9 mouse cellular contexts compared by ENCODE assay signal in the genomic region with DNA sequence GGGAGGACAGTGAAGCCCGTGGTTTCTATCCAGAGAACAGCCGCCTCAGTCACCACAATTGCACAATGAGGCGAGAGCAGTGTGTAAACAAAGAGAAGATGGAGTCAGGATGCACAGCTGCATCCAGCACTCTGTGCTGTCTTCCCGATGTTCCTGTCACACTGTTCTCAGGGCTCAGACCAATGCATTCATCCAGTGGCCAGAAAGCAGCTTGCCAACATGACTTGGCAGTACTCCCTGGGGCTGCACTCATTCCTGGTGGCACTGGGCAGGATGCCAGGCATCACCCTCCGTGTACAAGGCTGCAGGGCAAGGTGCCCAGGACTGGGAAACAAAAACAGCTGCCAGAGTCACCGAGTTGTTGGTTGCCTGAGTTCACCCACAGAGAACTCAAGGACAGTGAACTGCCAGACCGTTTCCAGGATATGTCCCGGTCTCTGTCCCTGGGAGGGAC.
DNase-seq lines count a peak whose midpoint lies in the region; ATAC-seq and TF ChIP-seq lines count a peak whose summit lies in the region.
"Had no signal": no experiment of that assay in that cellular context is flagged by ENCODE, and none has a peak within 500 bp of the region (broad histone marks: within the 10 kb centered on the region; RNA-seq: fewer than 3 reads in every experiment).

No protein-coding gene starts in this region.

- H3K4me1 ChIP-seq in neural tube, embryonic 13.5 days (replicated peaks) = no peaks in the 10 kb centered on the region; the same call in 1 of the 2 replicates
- H3K4me1 ChIP-seq in heart, embryonic 16.5 days (ENCODE audit: control insufficient read depth, insufficient read depth, low read length) = peaks cover 11% of the 10 kb centered on the region
- H3K4me1 ChIP-seq in midbrain, embryonic 16.5 days (ENCODE audit: control insufficient read depth, insufficient read depth, low read length) = no peaks in the 10 kb centered on the region
- H3K4me1 ChIP-seq in testis, adult 2 months (ENCODE audit: control insufficient read depth, insufficient read depth, low read length) = no peaks in the 10 kb centered on the region
- H3K4me1 ChIP-seq in intestine, postnatal 0 days (replicated peaks; ENCODE audit: control insufficient read depth, insufficient read depth, low read length) = no peaks in the 10 kb centered on the region
- H3K4me1 ChIP-seq: liver, embryonic 13.5 days had no signal

- no peak for DNase-seq in neural tube, embryonic 10.5 days (ENCODE audit: extremely low spot score, low spot score)
- peak; percentile 82 to 93 for DNase-seq in cerebellum, postnatal 4 days (ENCODE audit: low spot score in 2 of 2)
- DNase-seq in layer of hippocampus, postnatal 36 days = peak; percentile 87 to 91
- DNase-seq: liver, embryonic 13.5 days had no signal

- ATAC-seq in neural tube, embryonic 13.5 days (ENCODE audit: low read depth) = peak; percentile 96
- ATAC-seq in heart, embryonic 16.5 days (replicated peaks; ENCODE audit: extremely low read depth, insufficient read depth, low FRiP score) = peak; percentile 97
- peak; percentile 93 for ATAC-seq in midbrain, embryonic 16.5 days
- ATAC-seq in intestine, postnatal 0 days = no peak

- no peak for TF ChIP-seq POLR2A in testis, adult 2 months (IDR thresholded peaks at IDR 0.05; ENCODE audit: control insufficient read depth, low read depth, low read length)

- H3K9ac ChIP-seq in neural tube, embryonic 13.5 days = no peak overlapping the region
- no peak overlapping the region for H3K9ac ChIP-seq in heart, embryonic 16.5 days (ENCODE audit: low read length)
- no peak overlapping the region for H3K9ac ChIP-seq in midbrain, embryonic 16.5 days (ENCODE audit: low read depth, low read length)
- H3K9ac ChIP-seq in intestine, postnatal 0 days (ENCODE audit: low read depth, low read length) = no peak overlapping the region
- H3K9ac ChIP-seq: liver, embryonic 13.5 days had no signal

- H3K4me3 ChIP-seq in neural tube, embryonic 13.5 days = no peak overlapping the region
- H3K4me3 ChIP-seq in heart, embryonic 16.5 days (ENCODE audit: low read length) = no peak overlapping the region
- H3K4me3 ChIP-seq in midbrain, embryonic 16.5 days (ENCODE audit: low read depth, low read length) = no peak overlapping the region
- H3K4me3 ChIP-seq in testis, adult 2 months (ENCODE audit: control insufficient read depth, low read depth, low read length) = no peak overlapping the region
- H3K4me3 ChIP-seq in intestine, postnatal 0 days (ENCODE audit: low read depth, low read length) = no peak overlapping the region
- H3K4me3 ChIP-seq: liver, embryonic 13.5 days had no signal

- H3K27me3 ChIP-seq in neural tube, embryonic 13.5 days = no peaks in the 10 kb centered on the region
- H3K27me3 ChIP-seq in heart, embryonic 16.5 days (ENCODE audit: control insufficient read depth, insufficient read depth, low read length) = no peaks in the 10 kb centered on the region
- no peaks in the 10 kb centered on the region for H3K27me3 ChIP-seq in midbrain, embryonic 16.5 days (ENCODE audit: control insufficient read depth, insufficient read depth, low read depth, low read length)
- H3K27me3 ChIP-seq in testis, adult 2 months (ENCODE audit: control insufficient read depth, insufficient read depth, low read length) = no peaks in the 10 kb centered on the region
- no peaks in the 10 kb centered on the region for H3K27me3 ChIP-seq in intestine, postnatal 0 days (replicated peaks; ENCODE audit: control insufficient read depth, insufficient read depth, low read length)
- H3K27me3 ChIP-seq: liver, embryonic 13.5 days had no signal

- H3K9me3 ChIP-seq in neural tube, embryonic 13.5 days = no peaks in the 10 kb centered on the region
- H3K9me3 ChIP-seq in heart, embryonic 16.5 days (replicated peaks; ENCODE audit: control insufficient read depth, low read length) = no peaks in the 10 kb centered on the region
- H3K9me3 ChIP-seq in midbrain, embryonic 16.5 days (replicated peaks; ENCODE audit: control insufficient read depth, low read length, poor library complexity, severe bottlenecking) = no peaks in the 10 kb centered on the region
- no peaks in the 10 kb centered on the region for H3K9me3 ChIP-seq in intestine, postnatal 0 days (ENCODE audit: control insufficient read depth)
- H3K9me3 ChIP-seq: liver, embryonic 13.5 days had no signal

- H3K4me2 ChIP-seq in neural tube, embryonic 13.5 days = no peak overlapping the region
- H3K4me2 ChIP-seq in heart, embryonic 16.5 days (ENCODE audit: low read depth, low read length) = no peak overlapping the region
- no peak overlapping the region for H3K4me2 ChIP-seq in midbrain, embryonic 16.5 days (ENCODE audit: low read length)
- H3K4me2 ChIP-seq in intestine, postnatal 0 days (replicated peaks; ENCODE audit: low read depth) = no peak overlapping the region
- H3K4me2 ChIP-seq: liver, embryonic 13.5 days had no signal

- 0 out of 2 replicates have a peak, but pooled peaks have one; percentile 3 for TF ChIP-seq CTCF in testis, adult 2 months (IDR thresholded peaks at IDR 0.05; ENCODE audit: control insufficient read depth, insufficient read depth, insufficient replicate concordance, low read depth, low read length)
- no peak for TF ChIP-seq CTCF in intestine, postnatal 0 days (IDR thresholded peaks at IDR 0.05; ENCODE audit: low read depth)

- WGBS in neural tube, embryonic 13.5 days = 49% methylated on average over 8 of the region's 8 CpGs
- 35% methylated on average over 8 of the region's 8 CpGs for WGBS in heart, embryonic 16.5 days
- WGBS in midbrain, embryonic 16.5 days = 55% methylated on average over 8 of the region's 8 CpGs
- 39% methylated on average over 8 of the region's 8 CpGs for WGBS in intestine, postnatal 0 days

- H3K27ac ChIP-seq in neural tube, embryonic 13.5 days (replicated peaks) = no peak overlapping the region
- peak overlapping the region; percentile 84 for H3K27ac ChIP-seq in heart, embryonic 16.5 days (ENCODE audit: low read length)
- H3K27ac ChIP-seq in midbrain, embryonic 16.5 days (ENCODE audit: low read length) = no peak overlapping the region
- H3K27ac ChIP-seq in testis, adult 2 months (ENCODE audit: control insufficient read depth, insufficient read depth, low read depth, low read length) = no peak overlapping the region
- no peak overlapping the region for H3K27ac ChIP-seq in intestine, postnatal 0 days (ENCODE audit: low read depth, low read length)
- H3K27ac ChIP-seq: liver, embryonic 13.5 days had no signal

- no peaks in the 10 kb centered on the region for H3K36me3 ChIP-seq in neural tube, embryonic 13.5 days
- no peaks in the 10 kb centered on the region for H3K36me3 ChIP-seq in heart, embryonic 16.5 days (ENCODE audit: control insufficient read depth, insufficient read depth)
- H3K36me3 ChIP-seq in midbrain, embryonic 16.5 days (ENCODE audit: control insufficient read depth, insufficient read depth, low read length) = no peaks in the 10 kb centered on the region
- no peaks in the 10 kb centered on the region for H3K36me3 ChIP-seq in testis, adult 2 months (ENCODE audit: control insufficient read depth, insufficient read depth, low read length)
- H3K36me3 ChIP-seq in intestine, postnatal 0 days (ENCODE audit: control insufficient read depth, insufficient read depth) = no peaks in the 10 kb centered on the region
- H3K36me3 ChIP-seq: liver, embryonic 13.5 days had no signal
